Mouse (Mus musculus): ENCODE data around the gene Hook2. TPM values are rescaled to one million over a fixed set of nuclear protein-coding genes. Genes with fewer than 3 reads are reported as not detected.

Gene Hook2
- polyA plus RNA-seq, 1 experiment from 2014 or later: 27.0 TPM

GRCm38 (mm10) chr8:85025098-85025932 is 34.9 kb downstream of the Hook2 start, which contains the start of gene Asna1:
Gene Asna1, minus strand, starts transcription at chr8:85025281.
- peaks cover 51% of the 10 kb centered on the region for H3K36me3 ChIP-seq
- peak within 1 kb of the TSS; percentile 83 for H3K9ac ChIP-seq
- H3K27ac ChIP-seq: peak within 1 kb of the TSS; percentile 93
- WGBS: 5% methylated on average over 30 of the region's 30 CpGs
- H3K27me3 ChIP-seq: no peaks in the 10 kb centered on the region
- peaks cover 39% of the 10 kb centered on the region for H3K4me1 ChIP-seq
- no peaks in the 10 kb centered on the region for H3K9me3 ChIP-seq (replicated peaks)
- peak within 1 kb of the TSS; percentile 85 for H3K4me2 ChIP-seq
- peak within 1 kb of the TSS; percentile 99 for H3K4me3 ChIP-seq (replicated peaks)
- ATAC-seq (replicated peaks; ENCODE audit: low FRiP score): peak; percentile 92

GRCm38 (mm10) chr8:85026670-85027515 is 36.5 kb downstream of the Hook2 start, which contains the start of gene Trir:
Gene Trir, plus strand, starts transcription at chr8:85026823.
- H3K4me1 ChIP-seq: peaks cover 39% of the 10 kb centered on the region
- peak; percentile 84 for ATAC-seq (replicated peaks; ENCODE audit: low FRiP score)
- H3K9me3 ChIP-seq (replicated peaks): no peaks in the 10 kb centered on the region
- H3K4me2 ChIP-seq: peak within 1 kb of the TSS; percentile 85
- peaks cover 50% of the 10 kb centered on the region for H3K36me3 ChIP-seq
- peak within 1 kb of the TSS; percentile 99 for H3K4me3 ChIP-seq (replicated peaks)
- peak within 1 kb of the TSS; percentile 99 for H3K9ac ChIP-seq
- H3K27me3 ChIP-seq: no peaks in the 10 kb centered on the region
- H3K27ac ChIP-seq: peak within 1 kb of the TSS; percentile 93
- WGBS: under 1% methylated on average over 75 of the region's 75 CpGs

GRCm38 (mm10) chr8:85027516-85027855 is 37.1 kb downstream of the Hook2 start:
- H3K36me3 ChIP-seq: peaks cover 50% of the 10 kb centered on the region
- ATAC-seq (replicated peaks; ENCODE audit: low FRiP score): no peak
- peak overlapping the region; percentile 99 for H3K9ac ChIP-seq
- H3K4me1 ChIP-seq: peaks cover 39% of the 10 kb centered on the region
- no peaks in the 10 kb centered on the region for H3K9me3 ChIP-seq (replicated peaks)
- peak overlapping the region; percentile 93 for H3K27ac ChIP-seq
- H3K27me3 ChIP-seq: no peaks in the 10 kb centered on the region
- under 1% methylated on average over 13 of the region's 13 CpGs for WGBS
- H3K4me2 ChIP-seq: peak overlapping the region; percentile 85
- H3K4me3 ChIP-seq (replicated peaks): peak overlapping the region; percentile 99

- ATAC-seq (replicated peaks; ENCODE audit: low FRiP score): no peak
- H3K27me3 ChIP-seq: no peaks in the 10 kb centered on the region
- H3K27ac ChIP-seq: no peak overlapping the region
- peak overlapping the region; percentile 99 for H3K4me3 ChIP-seq (replicated peaks)
- no peaks in the 10 kb centered on the region for H3K9me3 ChIP-seq (replicated peaks)
- H3K9ac ChIP-seq: peak overlapping the region; percentile 99
- peaks cover 39% of the 10 kb centered on the region for H3K4me1 ChIP-seq
- WGBS: 16% methylated on average over 2 of the region's 2 CpGs
- H3K36me3 ChIP-seq: peaks cover 51% of the 10 kb centered on the region
- H3K4me2 ChIP-seq: peak overlapping the region; percentile 85
These were observed 37.5 kb downstream of the Hook2 start for GRCm38 (mm10) chr8:85027922-85028321.

GRCm38 (mm10) chr8:85029271-85029670 is 38.9 kb downstream of the Hook2 start:
- Histone ChIP-seq H3K9ac (peak overlapping the region; percentile 99; the same call in 1 of the 2 replicates), H3K4me3 (replicated peaks) (peak overlapping the region; percentile 99; the same call in 1 of the 2 replicates), H3K4me2 (peak overlapping the region; percentile 85), H3K9me3 (replicated peaks) (no peaks in the 10 kb centered on the region), H3K27ac (no peak overlapping the region), H3K36me3 (peaks cover 49% of the 10 kb centered on the region), H3K4me1 (peaks cover 37% of the 10 kb centered on the region), H3K27me3 (no peaks in the 10 kb centered on the region)
- WGBS: 90% methylated on average over 14 of the region's 14 CpGs
- no peak for ATAC-seq (replicated peaks; ENCODE audit: low FRiP score)

- Histone ChIP-seq H3K27me3 (no peaks in the 10 kb centered on the region), H3K27ac (0 out of 2 replicates have a peak overlapping the region, but pooled peaks have one; percentile 32), H3K9ac (no peak overlapping the region), H3K36me3 (peaks cover 49% of the 10 kb centered on the region), H3K4me3 (replicated peaks) (no peak overlapping the region), H3K4me2 (no peak overlapping the region), H3K4me1 (peaks cover 31% of the 10 kb centered on the region), H3K9me3 (replicated peaks) (no peaks in the 10 kb centered on the region)
- no peak for ATAC-seq (replicated peaks; ENCODE audit: low FRiP score)
- WGBS: 87% methylated on average over 4 of the region's 4 CpGs
These were observed 42.4 kb downstream of the Hook2 start for GRCm38 (mm10) chr8:85032622-85033311.

- Histone ChIP-seq H3K36me3 (peaks cover 49% of the 10 kb centered on the region), H3K27me3 (no peaks in the 10 kb centered on the region), H3K9me3 (replicated peaks) (no peaks in the 10 kb centered on the region), H3K4me2 (no peak overlapping the region), H3K4me3 (replicated peaks) (no peak overlapping the region), H3K9ac (no peak overlapping the region), H3K4me1 (peaks cover 28% of the 10 kb centered on the region), H3K27ac (no peak overlapping the region)
- ATAC-seq (replicated peaks; ENCODE audit: low FRiP score): no peak
- WGBS: 52% methylated on average over 1 of the region's 1 CpGs
These were observed 43.5 kb downstream of the Hook2 start for GRCm38 (mm10) chr8:85033867-85034266.

GRCm38 (mm10) chr8:85034764-85035163 is 44.4 kb downstream of the Hook2 start:
- peaks cover 29% of the 10 kb centered on the region for H3K4me1 ChIP-seq
- WGBS: under 1% methylated on average over 13 of the region's 13 CpGs
- H3K27ac ChIP-seq: peak overlapping the region; percentile 100
- H3K27me3 ChIP-seq: no peaks in the 10 kb centered on the region
- peaks cover 41% of the 10 kb centered on the region for H3K36me3 ChIP-seq
- peak overlapping the region; percentile 83 for H3K4me2 ChIP-seq
- peak overlapping the region; percentile 83 for H3K4me3 ChIP-seq (replicated peaks)
- ATAC-seq (replicated peaks; ENCODE audit: low FRiP score): no peak
- H3K9me3 ChIP-seq (replicated peaks): no peaks in the 10 kb centered on the region
- H3K9ac ChIP-seq: peak overlapping the region; percentile 70

- 5% methylated on average over 12 of the region's 12 CpGs for WGBS
- ATAC-seq (replicated peaks; ENCODE audit: low FRiP score): no peak
- peak overlapping the region; percentile 100 for H3K27ac ChIP-seq
- H3K9me3 ChIP-seq (replicated peaks): no peaks in the 10 kb centered on the region
- H3K36me3 ChIP-seq: peaks cover 41% of the 10 kb centered on the region
- peaks cover 29% of the 10 kb centered on the region for H3K4me1 ChIP-seq
- H3K27me3 ChIP-seq: no peaks in the 10 kb centered on the region
- H3K4me2 ChIP-seq: peak overlapping the region; percentile 83
- H3K4me3 ChIP-seq (replicated peaks): peak overlapping the region; percentile 83
- H3K9ac ChIP-seq: peak overlapping the region; percentile 70
These were observed 44.8 kb downstream of the Hook2 start for GRCm38 (mm10) chr8:85035165-85035727.

GRCm38 (mm10) chr8:85035728-85036310 is 45.4 kb downstream of the Hook2 start:
- H3K4me3 ChIP-seq (replicated peaks): peak overlapping the region; percentile 83
- peaks cover 29% of the 10 kb centered on the region for H3K4me1 ChIP-seq
- peak overlapping the region; percentile 100 for H3K27ac ChIP-seq
- peak overlapping the region; percentile 70 for H3K9ac ChIP-seq
- no peaks in the 10 kb centered on the region for H3K9me3 ChIP-seq (replicated peaks)
- peaks cover 41% of the 10 kb centered on the region for H3K36me3 ChIP-seq
- under 1% methylated on average over 15 of the region's 15 CpGs for WGBS
- no peaks in the 10 kb centered on the region for H3K27me3 ChIP-seq
- peak overlapping the region; percentile 83 for H3K4me2 ChIP-seq
- peak; percentile 3 for ATAC-seq (replicated peaks; ENCODE audit: low FRiP score)

- H3K4me3 ChIP-seq (replicated peaks): peak overlapping the region; percentile 83
- peak overlapping the region; percentile 100 for H3K27ac ChIP-seq
- peaks cover 42% of the 10 kb centered on the region for H3K36me3 ChIP-seq
- ATAC-seq (replicated peaks; ENCODE audit: low FRiP score): peak; percentile 40
- no peaks in the 10 kb centered on the region for H3K9me3 ChIP-seq (replicated peaks)
- WGBS: under 1% methylated on average over 9 of the region's 9 CpGs
- no peaks in the 10 kb centered on the region for H3K27me3 ChIP-seq
- peaks cover 29% of the 10 kb centered on the region for H3K4me1 ChIP-seq
- peak overlapping the region; percentile 70 for H3K9ac ChIP-seq
- H3K4me2 ChIP-seq: peak overlapping the region; percentile 83
These were observed 45.9 kb downstream of the Hook2 start for GRCm38 (mm10) chr8:85036381-85036717.

Measured in kidney, embryonic 15.5 days (tissue).